Mouse (Mus musculus): Measurements from ENCODE around the gene Tomm20l. TPM values are rescaled to one million over a fixed set of nuclear protein-coding genes. Genes with fewer than 3 reads are reported as not detected.
"Not testable (repeated sequence)": the region's sequence is repeated elsewhere in the genome, so short reads cannot be mapped to it uniquely, and the experiment has no call there.

Gene Tomm20l
- polyA plus RNA-seq (2015; fragmentation: Nextera tagmentation; extraction: Ambion mirVana): not detected in 2 replicates

GRCm38 (mm10) chr12:71111331-71111730 is at the start of gene Tomm20l:
Tomm20l (plus strand) TSS chr12:71111428.
- no peak for ATAC-seq (ENCODE audit: low read depth)
- Histone ChIP-seq H3K4me3 (0 out of 2 replicates have a peak within 1 kb of the TSS, but pooled peaks have one; percentile 10), H3K27ac (replicated peaks) (no peak within 1 kb of the TSS), H3K9ac (no peak within 1 kb of the TSS; the same call in 1 of the 2 replicates), H3K36me3 (no peaks in the 10 kb centered on the region), H3K9me3 (no peaks in the 10 kb centered on the region), H3K4me1 (replicated peaks) (peaks cover 13% of the 10 kb centered on the region), H3K27me3 (peaks cover 9% of the 10 kb centered on the region), H3K4me2 (peak within 1 kb of the TSS; percentile 45)
- 8% methylated on average over 33 of the region's 33 CpGs for WGBS

- no peak overlapping the region for H3K4me3 ChIP-seq
- ATAC-seq (ENCODE audit: low read depth): no peak
- 96% methylated on average over 17 of the region's 17 CpGs for WGBS
- no peaks in the 10 kb centered on the region for H3K4me1 ChIP-seq (replicated peaks)
- H3K27ac ChIP-seq (replicated peaks): no peak overlapping the region
- H3K27me3 ChIP-seq: no peaks in the 10 kb centered on the region
- H3K4me2 ChIP-seq: no peak overlapping the region
- H3K9me3 ChIP-seq: no peaks in the 10 kb centered on the region
- peaks cover 89% of the 10 kb centered on the region for H3K36me3 ChIP-seq
- no peak overlapping the region for H3K9ac ChIP-seq
These were observed 41.4 kb upstream of the Tomm20l start for GRCm38 (mm10) chr12:71069846-71070245.

GRCm38 (mm10) chr12:71072048-71072447 is 39.2 kb upstream of the Tomm20l start:
- Histone ChIP-seq H3K9ac (no peak overlapping the region), H3K9me3 (no peaks in the 10 kb centered on the region), H3K4me2 (no peak overlapping the region), H3K4me1 (replicated peaks) (no peaks in the 10 kb centered on the region), H3K4me3 (no peak overlapping the region), H3K27ac (replicated peaks) (no peak overlapping the region), H3K27me3 (no peaks in the 10 kb centered on the region), H3K36me3 (peaks cover 92% of the 10 kb centered on the region)
- no peak for ATAC-seq (ENCODE audit: low read depth)
- 95% methylated on average over 4 of the region's 4 CpGs for WGBS

- H3K4me1 ChIP-seq (replicated peaks): no peaks in the 10 kb centered on the region
- no peaks in the 10 kb centered on the region for H3K27me3 ChIP-seq
- H3K4me3 ChIP-seq: no peak overlapping the region
- H3K9ac ChIP-seq: no peak overlapping the region
- H3K27ac ChIP-seq (replicated peaks): no peak overlapping the region
- no peak overlapping the region for H3K4me2 ChIP-seq
- 66% methylated on average over 12 of the region's 12 CpGs for WGBS
- no peaks in the 10 kb centered on the region for H3K9me3 ChIP-seq
- ATAC-seq (ENCODE audit: low read depth): 0 out of 2 replicates have a peak, but pooled peaks have one; percentile 56
- peaks cover 80% of the 10 kb centered on the region for H3K36me3 ChIP-seq
These were observed 38.0 kb upstream of the Tomm20l start for GRCm38 (mm10) chr12:71073113-71073730.

- Histone ChIP-seq H3K9ac (no peak overlapping the region), H3K27ac (replicated peaks) (no peak overlapping the region), H3K4me2 (no peak overlapping the region), H3K4me1 (replicated peaks) (no peaks in the 10 kb centered on the region), H3K4me3 (no peak overlapping the region), H3K9me3 (no peaks in the 10 kb centered on the region), H3K27me3 (no peaks in the 10 kb centered on the region), H3K36me3 (peaks cover 28% of the 10 kb centered on the region)
- 91% methylated on average over 8 of the region's 8 CpGs for WGBS
- no peak for ATAC-seq (ENCODE audit: low read depth)
These were observed 24.9 kb upstream of the Tomm20l start for GRCm38 (mm10) chr12:71086331-71086730.

- H3K9me3 ChIP-seq; ATAC-seq (ENCODE audit: low read depth); H3K4me2 ChIP-seq; H3K4me1 ChIP-seq (replicated peaks); H3K27ac ChIP-seq (replicated peaks); H3K27me3 ChIP-seq; H3K4me3 ChIP-seq; H3K9ac ChIP-seq; H3K36me3 ChIP-seq: not testable (repeated sequence)
- WGBS: 92% methylated on average over 4 of the region's 4 CpGs
These were observed 7.0 kb upstream of the Tomm20l start for GRCm38 (mm10) chr12:71104275-71104674.

- WGBS: 88% methylated on average over 6 of the region's 6 CpGs
- no peak overlapping the region for H3K27ac ChIP-seq (replicated peaks)
- H3K27me3 ChIP-seq: peaks cover 9% of the 10 kb centered on the region
- ATAC-seq (ENCODE audit: low read depth): no peak
- H3K4me3 ChIP-seq: no peak overlapping the region
- no peak overlapping the region for H3K9ac ChIP-seq
- H3K36me3 ChIP-seq: no peaks in the 10 kb centered on the region
- no peak overlapping the region for H3K4me2 ChIP-seq
- H3K4me1 ChIP-seq (replicated peaks): peaks cover 4% of the 10 kb centered on the region
- H3K9me3 ChIP-seq: no peaks in the 10 kb centered on the region
These were observed 3.9 kb upstream of the Tomm20l start for GRCm38 (mm10) chr12:71107216-71107771.

GRCm38 (mm10) chr12:71113074-71113473 is 1.8 kb downstream of the Tomm20l start:
- Histone ChIP-seq H3K36me3 (no peaks in the 10 kb centered on the region), H3K9me3 (no peaks in the 10 kb centered on the region), H3K27ac (replicated peaks) (no peak overlapping the region), H3K27me3 (peaks cover 9% of the 10 kb centered on the region), H3K9ac (no peak overlapping the region), H3K4me2 (no peak overlapping the region), H3K4me3 (no peak overlapping the region), H3K4me1 (replicated peaks) (peaks cover 13% of the 10 kb centered on the region)
- whole genome bisulfite sequencing: 90% methylated on average over 10 of the region's 10 CpGs
- ATAC-seq (ENCODE audit: low read depth): no peak

- no peak overlapping the region for H3K4me3 ChIP-seq
- no peak; the same call in 1 of the 2 replicates for ATAC-seq (ENCODE audit: low read depth)
These were observed 2.6 kb downstream of the Tomm20l start for GRCm38 (mm10) chr12:71113675-71114288.

GRCm38 (mm10) chr12:71116411-71116810 is 5.2 kb downstream of the Tomm20l start:
- WGBS: 83% methylated on average over 5 of the region's 5 CpGs
- H3K4me3 ChIP-seq: no peak overlapping the region
- no peak for ATAC-seq (ENCODE audit: low read depth)
- H3K27me3 ChIP-seq: peaks cover 7% of the 10 kb centered on the region
- H3K36me3 ChIP-seq: no peaks in the 10 kb centered on the region
- H3K9me3 ChIP-seq: no peaks in the 10 kb centered on the region
- no peak overlapping the region for H3K27ac ChIP-seq (replicated peaks)
- no peak overlapping the region for H3K9ac ChIP-seq
- H3K4me1 ChIP-seq (replicated peaks): peaks cover 10% of the 10 kb centered on the region
- no peak overlapping the region for H3K4me2 ChIP-seq

More at GRCm38 (mm10) chr12:71113675-71114288, 2.6 kb downstream of the Tomm20l start:
- Histone ChIP-seq H3K9ac (no peak overlapping the region), H3K27me3 (peaks cover 9% of the 10 kb centered on the region), H3K27ac (replicated peaks) (no peak overlapping the region), H3K4me2 (peak overlapping the region; percentile 14; the same call in 1 of the 2 replicates), H3K9me3 (no peaks in the 10 kb centered on the region), H3K4me1 (replicated peaks) (peaks cover 13% of the 10 kb centered on the region), H3K36me3 (no peaks in the 10 kb centered on the region)
- 34% methylated on average over 12 of the region's 12 CpGs for WGBS

- no peak overlapping the region for H3K27ac ChIP-seq (replicated peaks)
- no peak overlapping the region for H3K9ac ChIP-seq
- no peak overlapping the region for H3K4me3 ChIP-seq
- H3K4me2 ChIP-seq: no peak overlapping the region
- ATAC-seq (ENCODE audit: low read depth): no peak
- H3K9me3 ChIP-seq: no peaks in the 10 kb centered on the region
- 93% methylated on average over 10 of the region's 10 CpGs for whole genome bisulfite sequencing
- H3K36me3 ChIP-seq: peaks cover 39% of the 10 kb centered on the region
- no peaks in the 10 kb centered on the region for H3K27me3 ChIP-seq
- no peaks in the 10 kb centered on the region for H3K4me1 ChIP-seq (replicated peaks)
These were observed 11.5 kb downstream of the Tomm20l start for GRCm38 (mm10) chr12:71122731-71123130.

GRCm38 (mm10) chr12:71123286-71123685 is 12.1 kb downstream of the Tomm20l start:
- no peak overlapping the region for H3K9ac ChIP-seq
- no peak overlapping the region for H3K4me2 ChIP-seq
- no peaks in the 10 kb centered on the region for H3K4me1 ChIP-seq (replicated peaks)
- 90% methylated on average over 9 of the region's 9 CpGs for WGBS
- no peak overlapping the region for H3K27ac ChIP-seq (replicated peaks)
- no peaks in the 10 kb centered on the region for H3K27me3 ChIP-seq
- H3K4me3 ChIP-seq: no peak overlapping the region
- no peaks in the 10 kb centered on the region for H3K9me3 ChIP-seq
- peaks cover 39% of the 10 kb centered on the region for H3K36me3 ChIP-seq
- ATAC-seq (ENCODE audit: low read depth): no peak
